Mouse (Mus musculus) layer of hippocampus, adult 9-11 months (tissue): ENCODE measurements around the gene Trim8.
A peak's percentile ranks its signal among the peaks of the same experiment; 100 is the strongest.

Experiments
- DNase-seq: peaks from one replicate; pipeline ENCODE4 v3.0.0; 2022

Gene Trim8

DNA sequence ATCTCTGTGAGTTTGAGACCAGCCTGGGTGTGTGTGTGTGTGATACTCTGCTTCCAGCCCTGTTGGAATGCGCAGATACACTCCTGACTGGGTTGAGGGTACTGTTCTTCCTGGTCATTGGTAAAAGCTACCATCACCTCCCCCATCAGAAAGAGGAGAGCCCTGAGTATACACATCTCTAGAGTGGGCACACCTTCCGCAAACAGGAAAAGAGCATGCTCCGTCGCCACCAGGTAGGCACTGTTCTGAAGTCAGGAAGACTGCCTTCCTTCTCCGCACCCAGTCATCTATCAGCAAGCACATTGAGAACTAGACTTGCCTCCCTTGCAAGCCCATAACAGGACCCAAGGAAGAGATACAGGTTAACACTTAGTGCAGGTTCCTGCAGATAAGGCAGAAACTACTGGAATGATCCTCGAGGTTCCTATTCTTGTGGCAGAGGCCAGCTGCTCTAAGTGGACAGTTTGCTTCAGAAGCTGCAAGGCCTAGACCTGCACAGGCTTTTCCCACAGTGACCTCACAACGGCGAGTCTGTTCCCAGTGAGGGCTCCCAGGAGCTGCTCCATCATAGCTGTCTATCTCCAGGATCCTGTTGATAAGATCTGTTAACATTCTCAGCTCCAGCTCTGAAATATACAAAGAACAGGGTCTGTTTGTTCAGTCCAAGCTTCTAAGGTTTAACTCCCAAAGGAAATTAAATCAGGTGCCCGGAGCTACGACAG lies 20.7 kb upstream of the Trim8 start:
- no peak for DNase-seq

GRCm38 (mm10) chr19:46481352-46481751 lies 20.1 kb upstream of the Trim8 start:
- no peak for DNase-seq

- no peak for DNase-seq
Observed at GRCm38 (mm10) chr19:46481756-46482155, 19.7 kb upstream of the Trim8 start.

GRCm38 (mm10) chr19:46482896-46483516 lies 18.5 kb upstream of the Trim8 start:
- no peak for DNase-seq

- peak; percentile 61 for DNase-seq
Observed at GRCm38 (mm10) chr19:46483701-46484328, 17.7 kb upstream of the Trim8 start.

GRCm38 (mm10) chr19:46484518-46484917 lies 17.0 kb upstream of the Trim8 start:
- peak; percentile 66 for DNase-seq

DNA sequence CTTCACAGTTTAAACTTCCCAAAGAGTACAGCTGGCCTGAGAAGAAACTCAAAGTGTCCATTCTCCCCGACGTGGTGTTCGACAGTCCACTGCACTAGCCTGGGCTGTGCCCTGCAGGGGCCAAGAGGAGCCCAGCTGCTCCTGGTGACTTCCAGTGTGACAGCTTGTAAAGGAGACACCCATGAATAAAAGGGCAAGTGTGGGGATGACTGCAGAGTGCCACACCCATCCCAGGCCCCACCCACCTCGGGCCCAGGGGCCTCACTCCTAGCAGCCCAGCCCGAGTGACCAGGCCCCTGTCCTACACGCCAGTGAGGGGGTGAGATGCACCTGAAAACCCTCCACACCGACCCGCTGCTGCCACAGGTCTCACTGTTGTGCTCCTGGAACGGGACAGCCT lies 15.7 kb upstream of the Trim8 start:
- no peak for DNase-seq

DNA sequence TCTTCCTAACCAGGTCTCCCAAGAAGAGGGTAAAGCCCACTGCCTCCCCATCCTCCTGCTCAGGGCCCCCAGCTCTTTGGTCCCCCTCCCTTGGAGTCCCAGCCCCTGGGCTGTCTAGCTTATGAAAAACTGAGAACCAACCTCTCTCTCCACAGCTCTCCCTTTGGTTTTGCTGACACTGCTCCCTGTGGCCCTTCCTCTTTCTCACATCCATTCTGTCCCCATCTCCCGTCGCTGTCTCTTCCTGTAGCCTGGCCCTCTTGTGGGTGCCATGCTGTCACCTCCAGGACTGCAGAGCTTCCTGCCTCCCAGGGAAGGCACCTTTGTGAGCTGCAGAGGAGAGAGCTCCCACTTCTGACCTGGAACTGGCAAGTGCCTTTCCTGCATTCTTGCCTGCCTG lies 14.8 kb upstream of the Trim8 start:
- no peak for DNase-seq

DNA sequence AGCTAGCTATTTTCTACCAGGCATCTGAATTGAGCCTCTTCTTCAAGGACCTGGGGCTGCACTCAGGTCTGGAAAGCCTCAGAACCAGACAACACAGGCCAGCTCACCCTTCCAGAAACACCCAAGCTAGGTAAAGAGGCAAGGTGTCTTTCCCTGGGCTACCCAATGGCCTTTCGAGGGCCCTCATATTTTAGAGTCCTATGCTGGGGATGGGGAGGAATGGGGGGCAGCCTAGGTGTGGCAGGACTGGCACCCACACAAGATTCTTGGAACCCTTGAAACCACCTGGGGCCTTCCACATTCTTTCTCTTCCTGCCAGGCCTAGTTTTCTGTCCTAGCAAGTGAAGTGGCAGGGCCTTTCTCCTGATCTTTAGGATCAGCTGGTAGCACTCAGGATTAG lies 12.1 kb upstream of the Trim8 start:
- DNase-seq: no peak

- no peak for DNase-seq
Observed at GRCm38 (mm10) chr19:46490634-46491033, 10.9 kb upstream of the Trim8 start.

GRCm38 (mm10) chr19:46495136-46495535 lies 6.4 kb upstream of the Trim8 start:
- DNase-seq: no peak

- DNase-seq: no peak
Observed at GRCm38 (mm10) chr19:46497230-46497629, 4.3 kb upstream of the Trim8 start.

DNA sequence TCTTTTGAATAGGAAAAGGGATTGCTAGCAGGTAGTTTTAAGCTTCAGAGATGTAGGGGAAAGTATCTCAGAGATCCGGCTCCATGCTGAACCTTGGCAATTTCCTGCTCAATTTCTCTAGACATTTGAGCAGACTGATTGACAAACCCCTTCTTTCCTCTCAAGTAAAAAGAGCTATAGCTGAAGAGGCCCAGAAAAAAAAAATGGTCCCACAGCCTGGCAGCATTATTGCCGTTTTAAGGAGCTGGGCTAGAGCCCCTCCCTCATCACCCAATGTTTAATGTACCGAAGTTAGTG lies 2.0 kb upstream of the Trim8 start:
- DNase-seq: no peak

- peak; percentile 99 for DNase-seq
Observed at GRCm38 (mm10) chr19:46499836-46500580, 1.5 kb upstream of the Trim8 start.

- no peak for DNase-seq
Observed at GRCm38 (mm10) chr19:46500581-46501341, 741 bp upstream of the Trim8 start.

- DNase-seq: peak; percentile 81
Observed at GRCm38 (mm10) chr19:46502069-46502455, 560 bp downstream of the Trim8 start.

DNA sequence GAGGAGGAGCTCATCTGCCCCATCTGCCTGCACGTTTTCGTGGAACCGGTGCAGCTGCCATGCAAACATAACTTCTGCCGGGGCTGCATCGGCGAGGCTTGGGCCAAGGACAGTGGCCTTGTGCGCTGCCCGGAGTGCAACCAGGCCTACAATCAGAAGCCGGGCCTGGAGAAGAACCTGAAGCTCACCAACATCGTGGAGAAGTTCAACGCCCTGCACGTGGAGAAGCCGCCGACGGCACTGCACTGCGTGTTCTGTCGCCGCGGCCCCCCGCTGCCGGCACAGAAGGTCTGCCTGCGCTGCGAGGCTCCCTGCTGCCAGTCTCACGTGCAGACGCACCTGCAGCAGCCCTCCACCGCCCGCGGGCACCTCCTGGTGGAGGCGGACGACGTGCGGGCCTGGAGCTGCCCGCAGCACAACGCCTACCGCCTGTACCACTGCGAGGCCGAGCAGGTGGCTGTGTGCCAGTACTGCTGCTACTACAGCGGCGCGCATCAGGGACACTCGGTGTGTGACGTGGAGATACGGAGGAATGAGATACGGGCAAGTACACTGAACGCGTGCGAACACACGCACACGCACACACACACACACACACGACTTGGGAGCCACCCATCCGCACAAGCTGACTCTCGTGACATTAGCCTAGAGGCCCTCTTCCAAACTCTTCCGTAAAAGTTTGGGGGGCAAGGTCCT lies 1.1 kb downstream of the Trim8 start:
- DNase-seq: peak; percentile 85

DNA sequence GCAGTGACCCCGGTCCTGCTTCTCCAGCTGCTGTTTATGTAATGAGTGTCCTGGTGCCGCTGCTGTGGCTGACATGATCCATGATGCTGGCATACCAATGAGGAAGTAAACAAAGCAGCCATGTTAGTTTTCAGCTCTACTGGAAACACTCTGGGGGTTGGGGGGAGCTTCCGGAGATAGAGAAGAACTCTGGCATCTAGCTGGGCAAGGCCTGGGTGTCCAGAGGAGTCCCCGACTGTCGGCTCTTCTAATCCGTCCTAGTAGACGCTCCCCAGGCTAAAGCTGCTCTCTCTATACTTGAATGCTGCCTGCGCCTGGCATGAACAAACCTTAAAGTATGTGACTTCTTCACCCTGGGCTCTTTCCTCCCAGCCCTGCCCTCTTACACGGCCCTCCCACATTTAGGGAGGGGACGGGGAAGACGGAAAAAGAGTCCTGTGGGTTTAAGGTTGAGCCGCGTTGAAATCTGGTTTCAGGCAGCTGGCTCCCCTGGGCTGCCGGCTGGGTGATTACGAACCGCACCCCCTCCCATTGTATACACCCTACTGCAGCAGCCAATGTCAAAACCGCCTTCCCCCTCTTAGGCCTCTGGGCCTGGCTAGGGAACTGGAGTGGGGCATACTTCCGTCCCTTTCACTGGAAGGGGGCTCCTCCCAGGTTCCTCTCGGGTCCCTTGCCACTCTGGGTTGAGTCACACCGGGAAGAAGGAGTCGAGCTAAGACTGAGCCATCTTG lies 2.0 kb downstream of the Trim8 start:
- peak; percentile 61 for DNase-seq

GRCm38 (mm10) chr19:46504085-46504552 lies 2.6 kb downstream of the Trim8 start:
- DNase-seq: peak; percentile 61

GRCm38 (mm10) chr19:46504822-46505417 lies 3.4 kb downstream of the Trim8 start:
- DNase-seq: no peak
